8 mouse cellular contexts compared by ENCODE assay signal in the genomic region with DNA sequence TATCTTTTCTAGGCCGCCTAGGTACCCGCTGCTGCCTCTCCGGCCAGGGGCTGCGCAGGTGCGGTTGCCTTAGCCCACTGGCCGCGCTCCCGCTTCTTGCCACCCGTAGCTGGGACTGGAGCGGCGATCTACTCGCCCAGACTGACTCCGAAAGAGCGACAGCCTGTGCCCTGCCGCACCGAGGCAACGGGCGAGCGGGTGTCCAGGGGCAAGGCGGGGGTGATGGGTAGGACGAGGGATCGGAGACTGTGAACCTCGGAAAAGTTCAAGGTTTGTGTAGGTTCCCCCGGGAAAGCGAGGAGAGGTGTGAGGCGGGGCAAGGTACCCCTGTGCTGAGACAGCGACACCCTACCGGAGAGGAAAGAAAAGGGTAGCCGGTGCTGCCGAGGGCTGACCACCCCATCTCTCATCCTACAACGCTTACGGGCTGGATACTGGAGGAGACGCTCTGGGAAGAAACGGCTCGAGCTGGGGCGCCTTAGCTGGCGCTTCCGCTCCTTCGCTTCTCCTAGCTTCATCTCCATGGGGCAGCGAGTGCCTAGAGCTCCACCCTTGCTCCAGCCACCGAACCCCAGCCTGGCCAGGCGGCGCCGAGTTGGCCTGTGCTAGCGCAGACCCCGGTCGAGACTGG. TPM values are rescaled to one million over a fixed set of nuclear protein-coding genes. Genes with fewer than 3 reads are reported as not detected.
DNase-seq lines count a peak whose midpoint lies in the region; ATAC-seq lines count a peak whose summit lies in the region.

No protein-coding gene starts in this region.

- H3K9me3 ChIP-seq in kidney, embryonic 15.5 days (replicated peaks): no peaks in the 10 kb centered on the region
- no peaks in the 10 kb centered on the region for H3K9me3 ChIP-seq in intestine, embryonic 14.5 days (ENCODE audit: control insufficient read depth, low read length)
- no peaks in the 10 kb centered on the region for H3K9me3 ChIP-seq in midbrain, embryonic 16.5 days (replicated peaks; ENCODE audit: control insufficient read depth, low read length, poor library complexity, severe bottlenecking)

- H3K27me3 ChIP-seq in kidney, embryonic 15.5 days: peaks cover 100% of the 10 kb centered on the region
- H3K27me3 ChIP-seq in intestine, embryonic 14.5 days (replicated peaks; ENCODE audit: control insufficient read depth, insufficient read depth, low read length): peaks cover 95% of the 10 kb centered on the region
- peaks cover 27% of the 10 kb centered on the region for H3K27me3 ChIP-seq in midbrain, embryonic 16.5 days (ENCODE audit: control insufficient read depth, insufficient read depth, low read depth, low read length)

- H3K9ac ChIP-seq in kidney, embryonic 15.5 days: 0 out of 2 replicates have a peak overlapping the region, but pooled peaks have one; percentile 21
- peak overlapping the region; percentile 44; the same call in 1 of the 2 replicates for H3K9ac ChIP-seq in intestine, embryonic 14.5 days (ENCODE audit: low read length)
- peak overlapping the region; percentile 82 for H3K9ac ChIP-seq in midbrain, embryonic 16.5 days (ENCODE audit: low read depth, low read length)

- peak overlapping the region; percentile 95 for H3K4me2 ChIP-seq in kidney, embryonic 15.5 days
- H3K4me2 ChIP-seq in intestine, embryonic 14.5 days (ENCODE audit: low read length): peak overlapping the region; percentile 89
- H3K4me2 ChIP-seq in midbrain, embryonic 16.5 days (ENCODE audit: low read length): peak overlapping the region; percentile 96

- no peak for ATAC-seq in kidney, embryonic 15.5 days (replicated peaks; ENCODE audit: low FRiP score)
- no peak for ATAC-seq in intestine, embryonic 14.5 days (replicated peaks; ENCODE audit: low FRiP score, low TSS enrichment, low read depth)
- peak; percentile 11; the same call in 1 of the 2 replicates for ATAC-seq in midbrain, embryonic 16.5 days

- no peak for DNase-seq in kidney, postnatal 14 days
- DNase-seq in WW6 (ENCODE audit: low read depth, low spot score): peak; percentile 31
- DNase-seq in embryo, embryonic 9.5 days (ENCODE audit: extremely low spot score): peak; percentile 64
- peak; percentile 61 for DNase-seq in intestine, embryonic 14.5 days (ENCODE audit: low spot score)
- no peak for DNase-seq in spleen, adult 12 weeks (ENCODE audit: low spot score)
- no peak for DNase-seq in ovary, adult 18-20 months (ENCODE audit: low spot score)

- H3K27ac ChIP-seq in kidney, embryonic 15.5 days: no peak overlapping the region
- H3K27ac ChIP-seq in intestine, embryonic 14.5 days (ENCODE audit: low read depth): no peak overlapping the region
- H3K27ac ChIP-seq in midbrain, embryonic 16.5 days (ENCODE audit: low read length): peak overlapping the region; percentile 82

- H3K4me3 ChIP-seq in kidney, embryonic 15.5 days (replicated peaks): peak overlapping the region; percentile 57
- peak overlapping the region; percentile 39 for H3K4me3 ChIP-seq in intestine, embryonic 14.5 days (ENCODE audit: low read depth, low read length)
- H3K4me3 ChIP-seq in midbrain, embryonic 16.5 days (ENCODE audit: low read depth, low read length): peak overlapping the region; percentile 71

- peaks cover 37% of the 10 kb centered on the region for H3K4me1 ChIP-seq in kidney, embryonic 15.5 days
- H3K4me1 ChIP-seq in intestine, embryonic 14.5 days (replicated peaks; ENCODE audit: control insufficient read depth, insufficient read depth, low read length): peaks cover 13% of the 10 kb centered on the region
- H3K4me1 ChIP-seq in midbrain, embryonic 16.5 days (ENCODE audit: control insufficient read depth, insufficient read depth, low read length): peaks cover 23% of the 10 kb centered on the region

- WGBS in kidney, embryonic 15.5 days: under 1% methylated on average over 47 of the region's 47 CpGs
- WGBS in intestine, embryonic 14.5 days: under 1% methylated on average over 47 of the region's 47 CpGs
- WGBS in midbrain, embryonic 16.5 days: under 1% methylated on average over 47 of the region's 47 CpGs

- H3K36me3 ChIP-seq in kidney, embryonic 15.5 days: no peaks in the 10 kb centered on the region
- no peaks in the 10 kb centered on the region for H3K36me3 ChIP-seq in intestine, embryonic 14.5 days (ENCODE audit: control insufficient read depth, insufficient read depth, low read length)
- no peaks in the 10 kb centered on the region for H3K36me3 ChIP-seq in midbrain, embryonic 16.5 days (ENCODE audit: control insufficient read depth, insufficient read depth, low read length)

RNA-seq across cellular contexts. Expression of a gene that starts 0.9 kb away (rescaled TPM):
- polyA plus RNA-seq in kidney, embryonic 15.5 days (2015; fragmentation: Nextera tagmentation; extraction: Ambion mirVana): 0.18 and 0.40 TPM in 2 replicates
- 1.3 TPM in 2 replicates for polyA plus RNA-seq in intestine, embryonic 14.5 days (2014; fragmentation: Nextera tagmentation; extraction: Ambion mirVana)
- 2.1 and 2.9 TPM in 2 replicates for polyA plus RNA-seq in midbrain, embryonic 16.5 days (2015; fragmentation: Nextera tagmentation; extraction: Ambion mirVana)

Comparison
In these comparisons a context has a peak if more than half of its experiments do, and no peak if none do; other contexts are left out.
1. H3K9ac ChIP-seq: peak in every context shown above with its lines; median percentile 82 in midbrain, embryonic 16.5 days; 44 in intestine, embryonic 14.5 days; 21 in kidney, embryonic 15.5 days.
2. DNase-seq: peak in WW6 (single experiment), embryo, embryonic 9.5 days (single experiment) and intestine, embryonic 14.5 days (single experiment); none in kidney, postnatal 14 days (single experiment), spleen, adult 12 weeks (single experiment) and ovary, adult 18-20 months (single experiment).
3. Peak in every context shown above with its lines, with median percentiles within 50 percentile points of each other: H3K4me2 ChIP-seq and H3K4me3 ChIP-seq.